Mouse (Mus musculus): ENCODE data around the gene Mecom.
"Not testable (repeated sequence)": the region's sequence is repeated elsewhere in the genome, so short reads cannot be mapped to it uniquely, and the experiment has no call there.

Mecom gene

GRCm38 (mm10) chr3:30547908-30548307, at the start of gene Mecom:
TSS of gene Mecom (minus strand) at chr3:30548008.
- peaks cover 21% of the 10 kb centered on the region for H3K4me1 ChIP-seq (replicated peaks; ENCODE audit: low read depth, low read length)
- H3K36me3 ChIP-seq (ENCODE audit: insufficient read depth, low read length): no peaks in the 10 kb centered on the region
- H3K27me3 ChIP-seq (ENCODE audit: insufficient read depth, low read length): peaks cover 6% of the 10 kb centered on the region; the same call in 1 of the 2 replicates
- no peaks in the 10 kb centered on the region for H3K9me3 ChIP-seq (ENCODE audit: low read length)
- H3K4me3 ChIP-seq (replicated peaks; ENCODE audit: low read length): 0 out of 2 replicates have a peak within 1 kb of the TSS, but pooled peaks have one; percentile 26
- no peak for TF ChIP-seq POU5F1 (IDR thresholded peaks at IDR 0.05; ENCODE audit: borderline replicate concordance, low read length)
- TF ChIP-seq NANOG (IDR thresholded peaks at IDR 0.05; ENCODE audit: borderline replicate concordance, low read length): no peak
- no peak for TF ChIP-seq CTCF (conservative IDR thresholded peaks at IDR 0.05; ENCODE audit: low read length)

GRCm38 (mm10) chr3:30597271-30597670, 49.5 kb upstream of the Mecom start:
- no peak overlapping the region for H3K4me3 ChIP-seq (replicated peaks; ENCODE audit: low read length)
- H3K9me3 ChIP-seq (ENCODE audit: low read length): no peaks in the 10 kb centered on the region
- H3K27me3 ChIP-seq (ENCODE audit: insufficient read depth, low read length): peaks cover 44% of the 10 kb centered on the region
- H3K4me1 ChIP-seq (replicated peaks; ENCODE audit: low read depth, low read length): peaks cover 58% of the 10 kb centered on the region
- H3K36me3 ChIP-seq (ENCODE audit: insufficient read depth, low read length): no peaks in the 10 kb centered on the region
- no peak for TF ChIP-seq CTCF (conservative IDR thresholded peaks at IDR 0.05; ENCODE audit: low read length)

GRCm38 (mm10) chr3:30595111-30595832, 47.5 kb upstream of the Mecom start:
- Histone ChIP-seq H3K9me3 (ENCODE audit: low read length) (no peaks in the 10 kb centered on the region), H3K36me3 (ENCODE audit: insufficient read depth, low read length) (no peaks in the 10 kb centered on the region), H3K4me1 (replicated peaks; ENCODE audit: low read depth, low read length) (peaks cover 64% of the 10 kb centered on the region), H3K27me3 (ENCODE audit: insufficient read depth, low read length) (peaks cover 41% of the 10 kb centered on the region), H3K4me3 (replicated peaks; ENCODE audit: low read length) (peak overlapping the region; percentile 89)
- TF ChIP-seq CTCF (conservative IDR thresholded peaks at IDR 0.05; ENCODE audit: low read length): no peak
- no peak for TF ChIP-seq NANOG (IDR thresholded peaks at IDR 0.05; ENCODE audit: borderline replicate concordance, low read length)
- no peak for TF ChIP-seq POU5F1 (IDR thresholded peaks at IDR 0.05; ENCODE audit: borderline replicate concordance, low read length)

- Histone ChIP-seq H3K27me3 (ENCODE audit: insufficient read depth, low read length) (peaks cover 29% of the 10 kb centered on the region), H3K36me3 (ENCODE audit: insufficient read depth, low read length) (no peaks in the 10 kb centered on the region), H3K4me3 (replicated peaks; ENCODE audit: low read length) (no peak overlapping the region), H3K4me1 (replicated peaks; ENCODE audit: low read depth, low read length) (peaks cover 55% of the 10 kb centered on the region), H3K9me3 (ENCODE audit: low read length) (no peaks in the 10 kb centered on the region)
- TF ChIP-seq CTCF (conservative IDR thresholded peaks at IDR 0.05; ENCODE audit: low read length) (peak; percentile 21), NANOG (IDR thresholded peaks at IDR 0.05; ENCODE audit: borderline replicate concordance, low read length) (no peak)
Observed at GRCm38 (mm10) chr3:30593719-30594485, 46.1 kb upstream of the Mecom start.

GRCm38 (mm10) chr3:30592418-30592853, 44.6 kb upstream of the Mecom start:
- TF ChIP-seq CTCF (conservative IDR thresholded peaks at IDR 0.05; ENCODE audit: low read length) (peak; percentile 79), POU5F1 (IDR thresholded peaks at IDR 0.05; ENCODE audit: borderline replicate concordance, low read length) (no peak)
- Histone ChIP-seq H3K9me3 (ENCODE audit: low read length) (no peaks in the 10 kb centered on the region), H3K4me1 (replicated peaks; ENCODE audit: low read depth, low read length) (peaks cover 51% of the 10 kb centered on the region), H3K4me3 (replicated peaks; ENCODE audit: low read length) (no peak overlapping the region), H3K27me3 (ENCODE audit: insufficient read depth, low read length) (peaks cover 17% of the 10 kb centered on the region), H3K36me3 (ENCODE audit: insufficient read depth, low read length) (no peaks in the 10 kb centered on the region)

- Histone ChIP-seq H3K9me3 (ENCODE audit: low read length) (no peaks in the 10 kb centered on the region), H3K36me3 (ENCODE audit: insufficient read depth, low read length) (no peaks in the 10 kb centered on the region), H3K27me3 (ENCODE audit: insufficient read depth, low read length) (no peaks in the 10 kb centered on the region), H3K4me3 (replicated peaks; ENCODE audit: low read length) (no peak overlapping the region), H3K4me1 (replicated peaks; ENCODE audit: low read depth, low read length) (peaks cover 22% of the 10 kb centered on the region)
- TF ChIP-seq CTCF (conservative IDR thresholded peaks at IDR 0.05; ENCODE audit: low read length) (no peak), POU5F1 (IDR thresholded peaks at IDR 0.05; ENCODE audit: borderline replicate concordance, low read length) (no peak), NANOG (IDR thresholded peaks at IDR 0.05; ENCODE audit: borderline replicate concordance, low read length) (no peak)
Observed at GRCm38 (mm10) chr3:30588865-30589264, 41.1 kb upstream of the Mecom start.

DNA sequence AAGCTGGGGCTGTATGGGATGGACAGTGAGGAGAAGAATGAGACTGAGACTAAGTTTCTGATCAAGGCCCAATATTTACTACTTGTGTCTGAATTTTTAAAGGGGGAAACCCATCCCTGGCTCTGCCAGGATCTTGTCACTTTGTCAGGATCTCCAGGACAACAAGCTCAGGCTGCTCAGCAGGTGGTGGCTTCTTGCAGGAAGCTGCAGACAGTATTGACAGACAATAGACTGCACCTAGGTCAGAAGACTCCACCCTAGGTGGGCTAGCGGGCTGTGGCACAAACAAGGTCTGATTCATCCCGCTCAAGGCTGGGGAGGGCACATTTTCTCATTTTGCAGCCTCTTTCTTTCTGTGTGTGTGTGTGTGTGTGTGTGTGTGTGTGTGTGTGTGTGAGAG, 25.7 kb upstream of the Mecom start:
- H3K9me3 ChIP-seq (ENCODE audit: low read length): peaks cover 4% of the 10 kb centered on the region
- peaks cover 31% of the 10 kb centered on the region for H3K4me1 ChIP-seq (replicated peaks; ENCODE audit: low read depth, low read length)
- H3K36me3 ChIP-seq (ENCODE audit: insufficient read depth, low read length): no peaks in the 10 kb centered on the region
- H3K27me3 ChIP-seq (ENCODE audit: insufficient read depth, low read length): no peaks in the 10 kb centered on the region
- H3K4me3 ChIP-seq (replicated peaks; ENCODE audit: low read length): no peak overlapping the region
- no peak for TF ChIP-seq NANOG (IDR thresholded peaks at IDR 0.05; ENCODE audit: borderline replicate concordance, low read length)
- TF ChIP-seq CTCF (conservative IDR thresholded peaks at IDR 0.05; ENCODE audit: low read length): no peak
- TF ChIP-seq POU5F1 (IDR thresholded peaks at IDR 0.05; ENCODE audit: borderline replicate concordance, low read length): no peak

GRCm38 (mm10) chr3:30566333-30566732, 18.5 kb upstream of the Mecom start:
- Histone ChIP-seq H3K27me3 (ENCODE audit: insufficient read depth, low read length) (0 out of 2 replicates have a peak, but pooled peaks cover 12% of the 10 kb centered on the region), H3K4me1 (replicated peaks; ENCODE audit: low read depth, low read length) (peaks cover 22% of the 10 kb centered on the region)
- H3K9me3 ChIP-seq (ENCODE audit: low read length); H3K36me3 ChIP-seq (ENCODE audit: insufficient read depth, low read length); H3K4me3 ChIP-seq (replicated peaks; ENCODE audit: low read length): not testable (repeated sequence)

Measured in E14TG2a.4 (cell line).